Mouse (Mus musculus) T-helper 2 cell (primary cell): ENCODE data around the gene Rab40c.

Experiments used
- in situ Hi-C: fragments of 300-600 bp; cut with MboI, MseI; formaldehyde crosslinking; loops from one replicate; pipeline ENCODE4 v1.15.1; 2025; ENCODE audit warnings: high pct_unique_total_duplicates

Rab40c gene

DNA sequence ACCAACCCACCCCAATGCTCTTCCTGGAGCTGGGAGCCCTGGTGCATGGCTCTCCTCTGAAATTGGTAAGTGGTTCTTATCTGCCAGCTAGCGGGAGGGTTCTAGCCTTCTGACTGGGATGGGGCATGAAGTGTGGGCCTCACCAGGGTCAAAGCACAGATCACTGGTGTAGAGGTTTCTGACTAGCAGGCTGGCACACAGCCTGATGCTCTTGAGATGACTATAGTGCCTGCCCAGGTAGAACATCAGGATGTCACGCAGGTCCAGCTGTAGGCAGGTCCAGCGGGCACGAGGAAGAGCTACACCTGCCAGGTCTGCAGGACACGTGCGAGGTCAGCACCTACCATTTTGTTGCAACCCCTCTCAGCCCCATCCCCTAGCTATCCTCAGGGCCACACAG is 59.3 kb downstream of the Rab40c start:
- in situ Hi-C loops, result loop anchor here (25.0 kb wide), 1 partner anchor 1398 kb away; the partner anchor contains the start of genes Bricd5, E4f1 and Pgp

GRCm38 (mm10) chr17:25844396-25844901 is 75.1 kb downstream of the Rab40c start, which contains the start of gene Rhot2:
TSS of gene Rhot2 (minus strand) at chr17:25844851.
- in situ Hi-C loops, result loop anchor here (25.0 kb wide), 1 partner anchor 1993 kb away; the partner anchor contains the start of gene Snrpc

- in situ Hi-C loops, result loop anchor here (25.0 kb wide), 1 partner anchor 1993 kb away; the partner anchor contains the start of gene Snrpc
Measured at GRCm38 (mm10) chr17:25843636-25844395, 75.7 kb downstream of the Rab40c start.

DNA sequence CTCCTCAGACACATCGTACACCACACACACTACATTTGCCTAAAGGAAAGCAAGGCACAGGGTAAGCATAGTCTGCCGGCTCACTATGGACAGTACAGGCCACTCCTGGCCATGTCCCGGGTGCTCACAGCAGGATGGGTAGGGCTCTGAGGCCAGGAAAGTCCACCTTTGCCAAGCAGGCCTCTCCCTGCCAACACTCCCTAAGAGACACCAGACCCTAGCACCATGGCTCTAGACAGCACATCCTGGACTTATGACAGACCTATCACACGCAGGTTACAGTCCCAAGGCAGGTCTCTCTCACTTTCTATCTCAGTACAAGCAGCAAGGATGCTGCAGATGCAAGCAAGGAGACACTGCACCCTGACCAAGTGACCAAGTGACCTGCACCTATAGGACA is 76.4 kb downstream of the Rab40c start:
- in situ Hi-C loops, result loop anchor here (25.0 kb wide), 1 partner anchor 1994 kb away; the partner anchor contains the start of gene Snrpc

DNA sequence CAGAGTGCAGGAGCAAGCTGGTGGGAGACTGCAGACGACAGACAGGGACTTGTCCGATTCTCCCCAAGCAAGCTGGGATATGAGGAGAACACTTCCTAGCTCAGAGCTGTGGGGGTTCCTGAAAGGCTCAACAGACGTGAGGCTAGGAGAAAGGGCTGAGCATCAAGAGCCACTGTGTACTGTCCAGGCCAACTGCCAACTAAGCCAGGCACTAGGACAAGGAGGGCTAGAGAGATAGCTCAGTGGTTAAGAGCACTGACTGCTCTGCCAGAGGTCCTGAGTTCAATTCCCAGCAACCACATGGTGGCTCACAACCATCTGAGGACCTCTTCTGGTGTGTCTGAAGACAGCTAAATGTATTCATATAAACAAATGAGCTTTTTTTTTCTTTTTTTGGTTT is 77.0 kb downstream of the Rab40c start:
- in situ Hi-C loops, result loop anchor here (25.0 kb wide), 1 partner anchor 1995 kb away; the partner anchor contains the start of gene Snrpc

DNA sequence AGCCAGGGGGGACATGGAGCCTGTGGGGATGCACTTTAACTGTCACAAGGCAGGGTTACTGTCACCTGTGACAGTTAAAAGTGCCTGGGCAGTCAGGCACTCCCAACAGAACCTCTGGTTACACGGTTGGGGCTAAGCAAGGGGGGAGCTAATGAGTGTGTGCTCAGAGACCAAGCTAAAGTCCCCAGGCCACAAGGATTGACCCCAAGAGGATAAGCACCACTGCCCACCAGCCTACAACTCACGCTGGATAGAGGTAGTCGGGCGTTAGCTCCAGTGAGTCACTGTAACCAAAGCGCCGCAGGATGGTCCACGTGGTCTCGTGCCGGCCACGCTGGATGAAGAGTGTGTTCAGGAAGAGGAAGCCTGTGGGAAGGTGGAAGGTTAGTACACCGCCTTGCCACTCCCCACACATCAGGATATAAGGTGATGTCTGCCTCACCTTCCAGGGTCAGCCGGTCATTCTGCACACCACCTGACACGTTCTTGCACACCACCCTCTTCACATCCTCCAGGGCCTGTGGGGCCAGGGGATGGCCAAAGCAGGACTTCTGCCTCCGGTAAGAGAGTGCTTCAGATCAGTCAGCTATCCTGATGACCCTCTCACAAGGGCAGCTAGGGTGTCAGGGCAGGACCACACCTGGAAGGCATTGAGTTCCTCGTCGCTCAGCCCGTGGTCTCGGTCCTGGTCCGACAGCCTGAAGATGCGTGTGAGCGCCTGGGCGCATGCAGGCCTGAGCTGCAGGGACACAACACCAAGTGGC is 78.2 kb downstream of the Rab40c start, which contains the start of gene Gm20683:
Gm20683 (minus strand) TSS at position 647 of the 764 bp plus-strand sequence.
- in situ Hi-C loops, result loop anchor here (25.0 kb wide), 1 partner anchor 1996 kb away; the partner anchor contains the start of gene Snrpc

DNA sequence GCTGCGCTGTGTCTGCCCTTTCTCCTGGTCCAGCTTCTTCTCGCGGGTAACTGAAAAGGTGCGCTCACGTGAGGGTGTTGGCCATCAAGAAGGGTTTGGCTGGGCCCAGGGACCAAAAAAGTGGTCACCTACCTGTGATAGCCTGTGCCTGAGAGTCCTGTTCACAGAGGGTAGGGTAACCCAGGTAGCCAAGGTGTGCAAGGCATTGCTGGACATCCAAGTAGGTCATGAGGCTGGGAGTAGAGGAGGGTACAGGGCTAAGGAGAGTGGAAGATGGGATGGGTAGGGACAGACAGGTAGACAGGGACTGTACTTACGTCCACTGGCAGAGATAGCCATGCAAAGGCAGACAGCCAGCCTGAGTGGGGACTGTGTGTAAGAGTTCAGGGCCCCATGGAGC is 79.0 kb downstream of the Rab40c start:
- in situ Hi-C loops, result loop anchor here (25.0 kb wide), 1 partner anchor 1997 kb away; the partner anchor contains the start of gene Snrpc

DNA sequence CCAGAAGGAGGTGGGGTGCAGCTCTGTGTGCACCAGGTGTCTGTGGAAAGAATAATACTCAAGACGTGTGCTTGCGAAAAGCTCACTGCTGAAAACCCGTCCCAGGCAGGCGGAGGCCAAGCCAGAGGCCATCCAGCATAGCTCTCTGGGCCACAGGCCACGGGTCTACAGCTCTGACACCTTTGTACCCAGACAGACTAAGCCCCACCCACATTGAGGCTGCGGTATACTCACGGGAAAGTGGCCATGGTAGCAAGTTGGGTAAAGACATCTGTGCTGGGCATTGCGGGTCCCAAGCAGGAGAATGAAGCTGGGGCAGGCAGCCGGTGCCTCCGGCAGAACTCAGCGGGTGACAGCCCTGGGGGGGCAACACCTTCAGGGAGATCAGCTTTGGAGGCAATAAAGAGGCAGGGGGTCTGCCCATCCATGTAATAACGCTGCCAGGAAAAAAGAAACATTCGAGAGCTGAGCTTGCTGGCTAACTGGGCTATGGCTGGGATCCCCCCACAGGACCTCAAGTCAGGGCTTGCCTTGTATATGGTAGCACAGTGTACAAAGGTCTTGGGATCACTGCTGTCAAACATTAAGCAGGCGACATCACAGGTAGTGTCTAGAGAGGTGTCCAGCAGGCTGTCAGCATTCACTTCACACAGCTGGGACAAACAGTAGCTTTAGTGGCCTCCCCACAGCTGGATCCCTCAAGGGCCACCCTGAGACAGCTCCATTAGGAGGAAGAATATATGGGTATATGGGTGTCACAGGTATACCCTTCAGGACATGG is 79.9 kb downstream of the Rab40c start:
- in situ Hi-C loops, result loop anchor here (10.0 to 25.0 kb wide), 2 partner anchors 1835 to 1998 kb away; partner anchors contain the start of gene Snrpc

DNA sequence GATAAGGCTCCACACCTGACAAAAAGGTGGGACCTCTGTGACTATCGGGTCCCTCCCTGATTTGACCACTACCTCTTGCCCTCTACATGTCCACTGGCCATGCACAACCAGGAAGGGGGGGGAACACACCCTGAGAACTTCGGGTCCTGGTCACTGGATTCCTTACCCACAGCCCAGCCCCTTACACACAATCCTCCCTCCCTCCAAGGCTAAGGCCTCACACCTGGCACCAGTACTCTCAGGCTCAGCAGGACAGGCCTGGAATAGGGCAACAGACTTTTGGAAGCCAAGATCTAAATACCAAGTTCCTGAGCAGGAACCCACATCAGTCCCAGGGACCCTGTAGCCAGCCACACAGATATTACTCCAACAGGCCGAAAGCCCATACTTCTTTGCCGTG is 80.6 kb downstream of the Rab40c start:
- in situ Hi-C loops, result loop anchor here (10.0 to 25.0 kb wide), 2 partner anchors 1834 to 1998 kb away; partner anchors contain the start of gene Snrpc

- in situ Hi-C loops, result loop anchor here (10.0 to 25.0 kb wide), 2 partner anchors 1833 to 2000 kb away; partner anchors contain the start of gene Snrpc
Measured at GRCm38 (mm10) chr17:25837533-25837932, 82.0 kb downstream of the Rab40c start.

GRCm38 (mm10) chr17:25837076-25837410 is 82.5 kb downstream of the Rab40c start, which contains the start of gene Rhbdl1:
TSS of gene Rhbdl1 (minus strand) at chr17:25837295.
- in situ Hi-C loops, result loop anchor here (10.0 to 25.0 kb wide), 2 partner anchors 1832 to 2000 kb away; partner anchors contain the start of gene Snrpc

- in situ Hi-C loops, result loop anchor here (10.0 to 25.0 kb wide), 2 partner anchors 1832 to 2001 kb away; partner anchors contain the start of gene Snrpc
Measured at GRCm38 (mm10) chr17:25836397-25837075, 83.0 kb downstream of the Rab40c start.

- in situ Hi-C loops, result loop anchor here (10.0 to 25.0 kb wide), 2 partner anchors 1831 to 2001 kb away; partner anchors contain the start of gene Snrpc
Measured at GRCm38 (mm10) chr17:25835816-25836215, 83.7 kb downstream of the Rab40c start.

- in situ Hi-C loops, result loop anchor here (10.0 to 25.0 kb wide), 2 partner anchors 1830 to 2002 kb away; partner anchors contain the start of gene Snrpc
Measured at GRCm38 (mm10) chr17:25835301-25835700, 84.2 kb downstream of the Rab40c start.

DNA sequence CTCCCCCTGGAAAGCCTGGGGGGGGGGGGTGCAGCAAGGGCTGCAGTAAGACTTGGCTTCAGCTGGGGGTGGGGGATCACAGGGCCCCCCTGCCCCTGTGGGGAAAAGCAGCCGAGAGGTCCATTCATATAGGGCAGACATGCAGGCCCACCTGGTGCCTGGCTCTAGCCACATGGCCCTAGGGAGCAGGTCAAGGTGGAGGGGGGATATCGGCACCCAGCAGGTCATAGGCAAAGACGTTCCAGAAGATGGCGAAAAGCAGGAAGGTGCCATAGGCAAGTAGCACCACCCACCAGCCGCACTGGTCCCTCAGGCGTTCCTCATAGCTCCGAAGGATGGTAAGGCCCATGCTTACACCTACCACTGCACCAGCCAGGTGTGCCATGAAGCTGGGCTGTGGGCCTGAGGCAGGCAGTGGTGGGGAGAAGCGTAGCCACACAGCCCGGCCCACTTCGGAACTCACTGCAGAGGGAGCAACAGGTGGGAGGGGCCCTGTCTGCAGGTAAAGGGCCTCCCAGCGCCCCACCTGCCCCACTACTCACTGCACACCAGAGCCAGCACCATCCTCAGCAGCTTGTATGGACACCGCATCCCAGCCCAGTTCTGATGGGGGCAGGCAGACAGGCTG is 84.8 kb downstream of the Rab40c start:
- in situ Hi-C loops, result loop anchor here (5.0 to 25.0 kb wide), 3 partner anchors 38 to 2003 kb away; partner anchors contain the start of gene Snrpc

GRCm38 (mm10) chr17:25833961-25834594 is 85.4 kb downstream of the Rab40c start:
- in situ Hi-C loops, result loop anchor here (5.0 to 25.0 kb wide), 3 partner anchors 38 to 2003 kb away; partner anchors contain the start of gene Snrpc

DNA sequence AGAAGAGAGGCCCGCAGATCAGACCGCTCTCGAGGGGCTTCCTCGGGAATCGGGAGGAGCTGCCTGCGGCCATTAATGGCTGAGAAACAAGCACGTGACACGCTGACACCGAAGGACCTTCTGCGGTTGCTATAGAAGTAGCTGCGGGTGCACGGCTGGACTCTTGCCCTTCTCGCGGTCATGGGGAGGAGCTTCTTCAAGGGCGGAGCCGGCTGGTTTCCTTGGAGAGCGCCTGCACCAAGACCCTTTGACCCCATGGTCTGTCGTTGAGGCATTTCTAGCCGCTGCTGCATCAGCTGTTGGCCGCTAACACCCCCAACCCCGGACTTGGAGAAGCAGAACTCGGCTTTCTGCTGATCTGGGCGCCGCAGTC is 86.2 kb downstream of the Rab40c start, which contains the start of gene Stub1:
Stub1 (minus strand) TSS at position 114 of the 373 bp plus-strand sequence.
- in situ Hi-C loops, result loop anchor here (5.0 to 25.0 kb wide), 3 partner anchors 39 to 2004 kb away; partner anchors contain the start of gene Snrpc
